Mouse (Mus musculus) G1E-ER4 (cell line): ENCODE results near the gene Dyrk1b. TPM values are rescaled to one million over a fixed set of nuclear protein-coding genes. Genes with fewer than 3 reads are reported as not detected.

Source experiments
- GATA1 ChIP-seq: IDR thresholded peaks from one replicate; pipeline ENCODE4 v1.8.0; 2012; ENCODE audit warnings: low read length, inconsistent platforms
- polyA plus RNA-seq: library from polyadenylated mRNA; stranded (reverse); fragments of >175 nt; gene quantifications from 2 replicates; pipeline ENCODE4 v1.2.3, GENCODE M21; 2012

The Dyrk1b gene
- 51.5 and 66.1 TPM in 2 replicates for polyA plus RNA-seq

GRCm38 (mm10) chr7:28179228-28179627 lies at the start of gene Dyrk1b:
Gene Dyrk1b (plus strand): TSS chr7:28179469.
- TF ChIP-seq GATA1, result no peak

DNA sequence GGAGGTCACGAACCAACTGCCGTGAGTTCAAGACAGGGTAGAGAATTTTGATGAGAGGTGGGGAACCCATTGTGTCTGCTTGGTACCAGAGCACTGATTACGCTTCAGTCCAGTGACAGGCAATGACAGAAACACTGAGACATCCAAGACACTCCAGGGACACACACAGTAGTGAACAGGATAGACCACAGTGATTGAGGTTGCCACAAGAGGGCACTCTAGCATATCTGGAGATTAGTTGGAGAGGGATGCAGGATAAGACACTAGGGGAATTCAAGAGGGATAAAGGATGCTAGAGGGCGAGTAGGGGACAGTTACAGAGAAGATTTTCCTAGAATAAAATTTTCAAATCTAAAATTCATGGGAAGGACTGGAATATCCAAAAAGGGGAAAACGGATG lies 41.7 kb upstream of the Dyrk1b start:
- TF ChIP-seq GATA1, result no peak

DNA sequence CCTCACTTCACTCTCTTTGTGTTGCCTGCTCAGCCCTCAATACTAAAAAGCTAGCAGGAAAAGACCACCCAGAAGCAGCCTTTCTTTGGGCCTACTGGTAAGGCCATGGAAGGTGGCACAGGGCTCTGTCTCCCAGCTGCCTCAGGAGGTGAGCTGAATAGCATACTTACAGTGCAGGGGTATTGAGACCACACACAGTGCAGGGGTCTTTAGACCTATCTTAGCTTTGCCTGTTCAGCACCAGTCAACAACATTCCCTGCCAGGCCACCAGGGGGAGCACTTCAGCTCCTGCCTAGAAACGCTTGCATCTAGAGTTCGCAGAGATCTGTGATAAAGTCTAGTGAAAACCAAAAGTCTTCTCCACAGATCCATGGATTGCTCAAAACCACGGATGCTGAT lies 31.0 kb upstream of the Dyrk1b start:
- TF ChIP-seq GATA1, result no peak

DNA sequence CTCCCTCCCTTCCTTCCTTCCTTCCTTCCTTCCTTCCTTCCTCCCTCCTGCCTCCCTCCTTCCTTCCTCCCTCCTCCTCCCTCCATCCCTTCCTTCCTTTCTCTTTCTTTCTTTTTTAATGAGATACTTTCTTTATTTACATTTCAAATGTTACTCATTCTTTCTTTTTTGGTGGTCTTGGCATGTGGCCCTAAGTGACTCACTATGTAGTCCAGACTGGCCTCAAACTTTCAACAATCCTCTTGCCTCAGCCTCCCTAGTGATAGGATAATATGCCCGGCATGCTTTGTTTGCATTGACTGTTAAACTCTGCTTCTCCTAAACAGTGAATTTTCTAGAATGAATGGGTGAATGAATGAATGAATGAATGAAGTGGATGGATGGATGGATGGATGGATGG lies 29.4 kb upstream of the Dyrk1b start:
- no peak for TF ChIP-seq GATA1

GRCm38 (mm10) chr7:28151584-28152221 lies 27.6 kb upstream of the Dyrk1b start:
- TF ChIP-seq GATA1, result no peak

GRCm38 (mm10) chr7:28159292-28159691 lies 20.0 kb upstream of the Dyrk1b start:
- no peak for TF ChIP-seq GATA1

DNA sequence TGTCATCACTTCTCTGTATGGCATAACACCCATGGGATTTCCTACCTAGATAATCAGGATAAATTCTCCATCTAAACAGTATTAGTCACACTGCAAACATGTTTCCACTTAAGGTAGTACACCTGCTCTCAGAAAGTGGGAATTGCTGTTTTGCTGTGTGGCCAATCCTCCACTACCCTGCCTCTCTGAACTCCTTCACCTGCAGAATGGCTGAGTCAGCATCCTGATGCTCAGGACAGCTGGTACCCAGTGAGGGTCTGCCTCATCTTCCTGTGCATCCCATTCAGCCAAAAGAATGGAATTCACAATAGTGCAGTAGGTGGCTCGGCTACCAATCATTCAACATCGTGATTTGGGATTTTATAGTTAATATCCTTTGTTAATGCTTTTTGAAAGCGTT lies 19.4 kb upstream of the Dyrk1b start:
- no peak for TF ChIP-seq GATA1

DNA sequence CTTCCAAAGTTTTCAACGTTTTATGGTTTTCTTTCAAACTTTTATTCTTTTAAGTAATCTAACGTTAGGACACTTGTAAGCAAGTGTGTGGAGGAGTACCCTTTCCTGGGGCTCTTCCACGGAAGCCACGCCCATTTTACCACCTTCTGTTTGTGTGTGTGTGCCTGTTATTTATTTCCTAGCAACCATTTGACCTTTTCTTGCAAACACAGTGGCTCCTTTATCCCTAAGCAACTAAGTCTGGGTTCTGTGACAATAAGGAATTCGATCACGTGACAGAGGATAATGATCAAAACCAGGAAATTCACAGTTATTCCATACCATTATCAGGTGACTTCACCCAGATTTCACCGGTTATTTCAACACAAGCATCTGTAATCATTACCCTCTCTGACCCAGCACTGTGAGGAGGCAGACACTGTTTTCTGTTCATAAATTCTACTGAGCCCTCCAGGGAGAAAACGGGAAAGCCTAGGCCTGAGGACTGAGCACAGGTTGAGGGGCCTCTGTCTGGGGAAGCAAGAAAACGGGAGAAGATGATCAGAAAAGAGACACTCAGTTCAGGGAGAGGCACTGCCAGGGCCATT lies 18.0 kb upstream of the Dyrk1b start:
- TF ChIP-seq GATA1, result no peak

DNA sequence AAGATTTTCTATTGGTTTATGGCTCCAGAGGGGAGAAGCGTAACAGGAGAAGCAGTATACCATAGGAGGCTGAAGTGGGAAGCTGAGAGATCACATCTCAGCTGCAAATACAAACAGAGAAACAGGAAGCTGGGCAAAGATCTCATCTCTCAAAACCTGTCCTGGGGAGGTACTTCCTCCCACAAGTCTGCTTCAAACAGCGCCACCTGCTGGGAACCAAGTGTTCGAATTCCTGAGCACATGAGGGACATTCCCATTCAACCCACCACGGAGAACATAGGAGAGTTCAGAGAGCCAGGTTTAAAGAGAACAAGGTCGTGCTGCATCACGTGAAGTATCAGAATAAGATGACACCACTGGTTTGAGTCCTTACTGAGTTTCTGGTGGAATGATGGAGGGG lies 13.9 kb upstream of the Dyrk1b start:
- TF ChIP-seq GATA1, result no peak

DNA sequence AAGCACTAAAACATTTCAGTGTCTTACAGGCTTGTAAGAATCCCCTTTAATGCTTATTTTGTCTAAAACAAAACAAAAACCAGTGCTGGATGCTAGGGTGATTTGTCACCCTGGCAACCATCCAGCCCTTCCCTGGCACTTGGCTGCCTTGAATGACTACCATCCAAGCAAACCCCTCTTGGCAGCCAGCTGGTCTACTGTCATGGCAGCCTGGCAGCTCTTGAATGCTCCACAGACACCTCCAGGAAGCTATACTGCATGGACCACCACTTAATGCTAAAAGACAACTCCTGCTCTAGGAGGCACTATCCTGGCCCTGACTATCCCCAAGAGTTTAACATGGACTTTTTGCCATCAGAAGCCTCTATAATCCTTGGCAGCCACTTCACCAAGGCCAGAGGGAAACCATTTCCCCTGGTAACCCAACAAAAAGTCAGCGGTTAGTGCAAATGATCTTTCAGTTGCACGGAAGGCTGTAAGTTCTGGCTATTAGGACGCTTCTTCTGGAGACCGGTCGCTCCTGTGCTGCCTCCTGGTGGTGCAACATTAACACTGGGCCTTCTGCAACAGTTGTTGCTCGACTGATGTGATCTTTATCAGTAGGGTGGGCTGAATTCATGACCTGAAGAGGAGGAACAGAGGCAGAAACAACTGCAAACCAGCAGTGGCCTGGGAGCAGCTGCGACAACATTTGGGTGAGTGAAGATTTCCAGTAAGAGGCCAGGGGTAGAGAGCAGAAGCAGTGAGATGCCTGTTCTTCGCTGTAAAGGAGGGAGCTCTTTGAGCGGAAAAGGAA lies 10.8 kb upstream of the Dyrk1b start:
- no peak for TF ChIP-seq GATA1

DNA sequence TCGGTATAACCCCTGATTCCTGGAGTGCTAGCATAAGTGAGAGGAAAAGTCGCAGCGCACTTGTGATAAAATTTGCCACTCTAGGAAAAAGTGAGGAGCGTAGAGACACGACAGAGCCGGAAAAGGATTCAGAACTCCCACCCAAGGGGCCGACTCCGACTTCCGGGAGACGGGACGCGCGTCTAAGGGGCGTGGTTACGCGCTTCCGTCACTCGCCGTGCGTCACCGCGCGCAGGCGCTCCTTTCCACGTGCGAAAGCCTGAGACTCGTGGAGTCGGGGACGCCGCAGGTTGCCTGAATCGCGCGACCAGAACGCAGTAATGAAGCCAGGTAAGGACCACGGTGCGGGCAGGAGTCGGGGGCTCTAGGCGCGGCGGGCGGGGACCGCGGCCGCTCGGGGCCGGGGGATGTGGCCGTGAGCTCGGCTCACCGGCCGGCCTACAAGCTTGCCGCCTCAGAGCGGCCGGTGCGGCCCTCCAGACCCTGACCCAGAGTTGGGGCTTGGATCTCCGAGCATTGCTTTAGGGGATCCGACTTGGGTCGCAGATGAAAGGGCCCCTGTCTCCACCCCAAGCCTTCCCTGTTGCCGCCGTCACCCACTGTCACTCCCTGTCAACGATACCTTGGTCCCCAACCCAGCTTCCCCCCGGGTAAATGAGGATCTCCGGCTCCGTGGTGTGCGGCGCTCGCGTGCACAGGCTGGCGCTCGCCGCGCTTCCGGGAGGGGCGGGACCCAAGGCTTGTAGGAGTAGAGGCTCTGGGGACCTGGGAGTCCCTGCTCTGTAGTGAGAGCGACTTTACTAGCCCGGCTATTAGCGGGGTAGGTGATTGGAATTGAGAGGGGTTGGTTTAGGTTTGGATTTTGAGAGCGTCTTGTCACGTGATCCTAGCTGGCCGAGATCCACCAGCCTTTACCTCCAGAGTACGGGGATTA lies 9.5 kb upstream of the Dyrk1b start, which contains the start of gene Fbl:
TSS of gene Fbl (plus strand) at position 222 of the 934 bp plus-strand sequence.
- TF ChIP-seq GATA1, result no peak

DNA sequence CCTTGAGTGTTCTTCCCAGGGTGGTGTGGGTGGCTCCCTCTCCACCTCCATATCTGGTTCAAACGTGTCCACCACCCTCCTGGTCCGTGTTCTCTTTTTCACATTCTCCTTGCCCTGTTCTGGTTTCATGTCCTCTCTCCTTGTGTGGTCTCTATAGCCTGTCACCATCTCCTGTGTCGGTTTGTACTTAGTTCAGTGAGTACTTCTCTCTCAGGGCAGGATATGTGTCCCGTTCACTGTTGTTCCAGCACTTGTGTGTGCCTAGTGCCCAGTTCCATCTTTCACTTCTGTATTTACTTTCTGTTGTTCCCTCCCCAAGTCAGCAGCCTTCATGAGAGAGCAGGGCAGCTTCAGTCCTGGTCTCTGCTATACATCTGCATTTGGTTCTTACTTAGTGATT lies 3.9 kb upstream of the Dyrk1b start:
- no peak for TF ChIP-seq GATA1

GRCm38 (mm10) chr7:28179741-28180377 lies 590 bp downstream of the Dyrk1b start:
- no peak for TF ChIP-seq GATA1

DNA sequence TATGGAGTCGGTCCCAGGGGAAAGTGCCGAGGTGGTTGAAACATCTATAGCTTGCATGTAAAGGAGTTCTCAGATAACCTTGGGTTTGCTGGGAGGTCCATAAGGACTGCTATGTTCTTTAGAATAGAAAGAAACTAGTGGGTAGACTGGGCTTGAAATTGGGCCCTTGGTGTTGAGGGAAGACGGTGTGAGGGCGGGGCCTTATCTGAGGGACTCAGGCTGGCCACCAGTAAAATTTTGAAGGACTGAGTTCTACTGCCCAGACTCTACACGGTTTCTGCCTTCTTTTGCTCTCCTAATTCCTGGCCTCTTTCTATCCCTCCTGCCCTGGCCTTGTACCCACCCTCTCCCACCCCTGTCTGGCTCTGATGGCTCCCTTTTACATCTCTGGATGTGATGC lies 1.6 kb downstream of the Dyrk1b start:
- TF ChIP-seq GATA1, result no peak

DNA sequence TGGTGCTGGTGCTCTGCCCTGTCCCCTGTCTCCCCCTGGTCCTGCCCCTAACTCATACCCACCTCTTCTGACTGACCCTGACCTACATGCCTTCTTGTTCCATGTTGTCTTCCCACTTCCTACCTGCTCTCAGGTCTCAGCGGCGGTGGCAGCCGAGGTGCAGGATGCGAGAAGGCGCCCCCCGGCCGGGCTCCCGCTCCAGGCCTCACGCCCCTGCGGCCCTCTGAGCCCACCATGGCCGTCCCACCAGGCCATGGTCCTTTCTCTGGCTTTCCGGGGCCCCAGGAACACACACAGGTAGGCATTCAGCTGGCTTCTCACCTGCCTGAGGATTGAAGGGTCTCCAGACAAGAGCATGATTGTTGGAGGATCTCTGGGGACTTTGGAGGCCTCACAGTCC lies 2.1 kb downstream of the Dyrk1b start:
- TF ChIP-seq GATA1, result no peak

DNA sequence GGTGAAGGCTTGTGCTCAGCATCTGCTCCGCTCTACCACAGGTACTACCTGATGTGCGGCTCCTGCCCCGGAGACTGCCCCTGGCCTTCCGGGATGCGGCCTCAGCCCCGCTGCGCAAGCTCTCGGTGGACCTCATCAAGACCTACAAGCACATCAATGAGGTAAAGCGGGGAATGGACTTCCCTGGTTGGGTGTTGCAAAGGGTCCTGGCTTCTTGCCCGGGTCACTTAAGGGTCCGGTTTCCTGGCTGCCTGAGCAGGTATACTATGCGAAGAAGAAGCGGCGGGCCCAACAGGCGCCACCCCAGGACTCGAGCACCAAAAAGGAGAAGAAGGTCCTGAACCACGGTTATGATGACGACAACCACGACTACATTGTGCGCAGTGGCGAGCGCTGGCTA lies 3.1 kb downstream of the Dyrk1b start:
- no peak for TF ChIP-seq GATA1
